Mouse (Mus musculus) bone marrow macrophage, adult 2 months (primary cell): ENCODE measurements around the gene Pabpc4. TPM values are rescaled to one million over a fixed set of nuclear protein-coding genes. Genes with fewer than 3 reads are reported as not detected.
"Not testable (repeated sequence)": the region's sequence is repeated elsewhere in the genome, so short reads cannot be mapped to it uniquely, and the experiment has no call there.

Source experiments
- H3K27ac ChIP-seq: 2 replicates; pipeline ENCODE4 v1.5.1; 2012; ENCODE audit warnings: low read depth, low read length; ENCODE audit not compliant: insufficient read depth
- H3K4me1 ChIP-seq: 2 replicates; pipeline ENCODE4 v1.6.1; 2012; ENCODE audit warnings: low read length; ENCODE audit not compliant: control insufficient read depth, insufficient read depth
- H3K4me3 ChIP-seq: 2 replicates; pipeline ENCODE4 v1.5.1; 2012; ENCODE audit warnings: mild to moderate bottlenecking, low read length, moderate library complexity; ENCODE audit not compliant: insufficient read depth
- CTCF ChIP-seq: IDR thresholded peaks from 2 replicates; pipeline ENCODE4 v1.5.1; 2012; ENCODE audit warnings: low read depth, mild to moderate bottlenecking, low read length, moderate library complexity
- POLR2A ChIP-seq: IDR thresholded peaks from 2 replicates; pipeline ENCODE4 v1.6.1; 2012; ENCODE audit warnings: mild to moderate bottlenecking, low read depth, low read length, borderline replicate concordance
- polyA plus RNA-seq: library from polyadenylated mRNA; stranded (reverse); fragments of >200 nt; gene quantifications from 2 replicates; pipeline ENCODE4 v1.2.4, GENCODE M21; 2012; ENCODE audit not compliant: missing spikeins, insufficient read depth, insufficient read length

Gene Pabpc4
- polyA plus RNA-seq, 1 experiment, result 18.3 TPM

GRCm38 (mm10) chr4:123323534-123323933 is 61.4 kb downstream of the Pabpc4 start, which contains the start of gene Oxct2a:
Gene Oxct2a (minus strand): TSS chr4:123323634.
- H3K4me3 ChIP-seq, result no peak within 1 kb of the TSS
- no peaks in the 10 kb centered on the region for H3K4me1 ChIP-seq
- no peak within 1 kb of the TSS for H3K27ac ChIP-seq
- TF ChIP-seq POLR2A, result no peak
- no peak for TF ChIP-seq CTCF

GRCm38 (mm10) chr4:123326087-123326486 is 63.9 kb downstream of the Pabpc4 start:
- TF ChIP-seq POLR2A (no peak), CTCF (no peak)
- Histone ChIP-seq H3K27ac (no peak overlapping the region), H3K4me1 (no peaks in the 10 kb centered on the region), H3K4me3 (no peak overlapping the region)

GRCm38 (mm10) chr4:123327630-123328029 is 65.5 kb downstream of the Pabpc4 start:
- Histone ChIP-seq H3K4me1 (no peaks in the 10 kb centered on the region), H3K27ac (no peak overlapping the region), H3K4me3 (no peak overlapping the region)
- no peak for TF ChIP-seq POLR2A
- no peak for TF ChIP-seq CTCF

GRCm38 (mm10) chr4:123328946-123329345 is 66.8 kb downstream of the Pabpc4 start:
- no peaks in the 10 kb centered on the region for H3K4me1 ChIP-seq
- no peak for TF ChIP-seq CTCF
- no peak for TF ChIP-seq POLR2A

GRCm38 (mm10) chr4:123331326-123331725 is 69.2 kb downstream of the Pabpc4 start:
- no peak for TF ChIP-seq CTCF
- TF ChIP-seq POLR2A, result no peak
- Histone ChIP-seq H3K27ac (no peak overlapping the region), H3K4me3 (no peak overlapping the region), H3K4me1 (no peaks in the 10 kb centered on the region)

More at GRCm38 (mm10) chr4:123328946-123329345, 66.8 kb downstream of the Pabpc4 start:
- Histone ChIP-seq H3K27ac (no peak overlapping the region), H3K4me3 (no peak overlapping the region)

GRCm38 (mm10) chr4:123331961-123332360 is 69.8 kb downstream of the Pabpc4 start:
- not testable (repeated sequence) for H3K4me3 ChIP-seq, H3K27ac ChIP-seq, H3K4me1 ChIP-seq

GRCm38 (mm10) chr4:123333151-123333550 is 71.0 kb downstream of the Pabpc4 start:
- TF ChIP-seq CTCF, result no peak
- no peak for TF ChIP-seq POLR2A
- no peaks in the 10 kb centered on the region for H3K4me1 ChIP-seq
- no peak overlapping the region for H3K27ac ChIP-seq
- H3K4me3 ChIP-seq, result no peak overlapping the region

GRCm38 (mm10) chr4:123334177-123334576 is 72.0 kb downstream of the Pabpc4 start:
- H3K4me3 ChIP-seq, result no peak overlapping the region
- no peak overlapping the region for H3K27ac ChIP-seq
- H3K4me1 ChIP-seq, result no peaks in the 10 kb centered on the region
- no peak for TF ChIP-seq POLR2A

GRCm38 (mm10) chr4:123335244-123335643 is 73.1 kb downstream of the Pabpc4 start:
- H3K4me1 ChIP-seq, H3K4me3 ChIP-seq: not testable (repeated sequence)

GRCm38 (mm10) chr4:123335796-123336585 is 73.8 kb downstream of the Pabpc4 start:
- Histone ChIP-seq H3K27ac (no peak overlapping the region), H3K4me3 (no peak overlapping the region), H3K4me1 (0 out of 2 replicates have a peak, but pooled peaks cover 2% of the 10 kb centered on the region)
- TF ChIP-seq POLR2A, result no peak
- no peak for TF ChIP-seq CTCF

More at GRCm38 (mm10) chr4:123335244-123335643, 73.1 kb downstream of the Pabpc4 start:
- not testable (repeated sequence) for H3K27ac ChIP-seq
